Mouse (Mus musculus): ENCODE data around the gene Rab3b. TPM values are rescaled to one million over a fixed set of nuclear protein-coding genes. Genes with fewer than 3 reads are reported as not detected.

Gene Rab3b
- polyA plus RNA-seq, 1 experiment from 2014 or later, result 9.7 TPM

- Histone ChIP-seq H3K4me1 (replicated peaks; ENCODE audit: control insufficient read depth, insufficient read depth, low read length) (no peaks in the 10 kb centered on the region), H3K9me3 (ENCODE audit: control insufficient read depth, low read length) (no peaks in the 10 kb centered on the region), H3K9ac (ENCODE audit: low read depth, low read length) (no peak overlapping the region), H3K4me2 (no peak overlapping the region), H3K27me3 (replicated peaks; ENCODE audit: control insufficient read depth, insufficient read depth, low read length) (no peaks in the 10 kb centered on the region), H3K4me3 (ENCODE audit: low read depth, low read length) (no peak overlapping the region), H3K27ac (ENCODE audit: low read depth, low read length) (no peak overlapping the region), H3K36me3 (ENCODE audit: control insufficient read depth, insufficient read depth, low read length) (no peaks in the 10 kb centered on the region)
- no peak for DNase-seq (ENCODE audit: low spot score)
- WGBS, result 77% methylated on average over 4 of the region's 4 CpGs
- ATAC-seq (replicated peaks; ENCODE audit: low FRiP score), result no peak
Observed at GRCm38 (mm10) chr4:108951663-108952062, 72.8 kb downstream of the Rab3b start.

- H3K36me3 ChIP-seq (ENCODE audit: control insufficient read depth, insufficient read depth, low read length), result no peaks in the 10 kb centered on the region
- DNase-seq (ENCODE audit: low spot score) (no peak), ATAC-seq (replicated peaks; ENCODE audit: low FRiP score) (no peak; the same call in 1 of the 2 replicates)
- H3K27me3 ChIP-seq (replicated peaks; ENCODE audit: control insufficient read depth, insufficient read depth, low read length), result no peaks in the 10 kb centered on the region
- 74% methylated on average over 3 of the region's 3 CpGs for WGBS
- H3K9ac ChIP-seq (ENCODE audit: low read depth, low read length), result no peak overlapping the region
- H3K9me3 ChIP-seq (ENCODE audit: control insufficient read depth, low read length), result no peaks in the 10 kb centered on the region
- H3K4me1 ChIP-seq (replicated peaks; ENCODE audit: control insufficient read depth, insufficient read depth, low read length), result peaks cover 4% of the 10 kb centered on the region; the same call in 1 of the 2 replicates
- H3K27ac ChIP-seq (ENCODE audit: low read depth, low read length), result peak overlapping the region; percentile 60; the same call in 1 of the 2 replicates
- no peak overlapping the region for H3K4me2 ChIP-seq
- no peak overlapping the region for H3K4me3 ChIP-seq (ENCODE audit: low read depth, low read length)
Observed at GRCm38 (mm10) chr4:108959696-108960095, 80.8 kb downstream of the Rab3b start.

DNA sequence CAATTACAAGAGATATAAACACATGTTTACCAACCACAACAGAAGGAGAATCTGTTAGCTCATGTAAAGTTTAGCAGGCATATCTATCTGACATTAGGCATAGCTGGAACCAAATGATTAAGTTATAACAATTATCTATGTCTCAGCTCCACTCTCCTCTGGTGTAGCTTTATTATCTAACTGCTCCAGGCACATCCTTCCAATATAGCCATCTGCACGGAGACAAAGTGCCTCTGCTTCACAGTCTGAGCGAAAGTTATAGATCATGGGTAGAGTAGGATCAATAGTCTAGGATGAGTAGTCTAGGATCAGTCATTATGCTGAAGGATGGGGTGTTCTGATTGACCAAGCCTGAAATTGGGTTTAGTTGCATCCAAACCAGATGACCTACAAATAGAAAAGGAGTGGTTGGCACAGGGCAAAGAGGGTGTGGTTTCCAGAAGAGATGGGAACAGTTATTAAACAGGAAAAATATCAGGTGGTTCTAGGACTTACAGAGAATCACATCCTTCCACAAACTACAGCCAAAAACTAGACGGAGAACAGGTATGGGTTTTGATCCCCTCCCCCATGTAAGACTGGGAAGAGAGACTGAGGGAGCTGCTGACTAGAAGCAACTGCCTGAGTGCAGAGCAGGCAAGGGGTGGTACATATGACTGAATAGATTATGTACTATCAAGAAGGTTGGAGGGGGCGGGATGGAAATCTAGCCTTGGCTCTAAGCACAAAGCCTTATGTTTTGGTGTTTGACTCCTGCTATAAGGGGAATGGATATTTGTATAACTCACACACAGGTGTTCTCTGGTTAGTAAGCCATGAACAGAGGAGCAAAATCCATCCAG, 82.0 kb downstream of the Rab3b start:
- H3K36me3 ChIP-seq (ENCODE audit: control insufficient read depth, insufficient read depth, low read length), result no peaks in the 10 kb centered on the region
- H3K9ac ChIP-seq (ENCODE audit: low read depth, low read length), result no peak overlapping the region
- ATAC-seq (replicated peaks; ENCODE audit: low FRiP score) (peak; percentile 97), DNase-seq (ENCODE audit: low spot score) (no peak)
- WGBS, result 59% methylated on average over 4 of the region's 4 CpGs
- peaks cover 4% of the 10 kb centered on the region; the same call in 1 of the 2 replicates for H3K4me1 ChIP-seq (replicated peaks; ENCODE audit: control insufficient read depth, insufficient read depth, low read length)
- H3K9me3 ChIP-seq (ENCODE audit: control insufficient read depth, low read length), result no peaks in the 10 kb centered on the region
- peak overlapping the region; percentile 48 for H3K4me2 ChIP-seq
- H3K4me3 ChIP-seq (ENCODE audit: low read depth, low read length), result no peak overlapping the region; the same call in 1 of the 2 replicates
- no peaks in the 10 kb centered on the region for H3K27me3 ChIP-seq (replicated peaks; ENCODE audit: control insufficient read depth, insufficient read depth, low read length)
- H3K27ac ChIP-seq (ENCODE audit: low read depth, low read length), result peak overlapping the region; percentile 65; the same call in 1 of the 2 replicates

- WGBS, result 89% methylated on average over 6 of the region's 6 CpGs
- H3K4me1 ChIP-seq (replicated peaks; ENCODE audit: control insufficient read depth, insufficient read depth, low read length), result peaks cover 4% of the 10 kb centered on the region; the same call in 1 of the 2 replicates
- H3K4me2 ChIP-seq, result no peak overlapping the region
- H3K27me3 ChIP-seq (replicated peaks; ENCODE audit: control insufficient read depth, insufficient read depth, low read length), result no peaks in the 10 kb centered on the region
- DNase-seq (ENCODE audit: low spot score), result no peak
- H3K27ac ChIP-seq (ENCODE audit: low read depth, low read length), result no peak overlapping the region
- no peak for ATAC-seq (replicated peaks; ENCODE audit: low FRiP score)
- H3K4me3 ChIP-seq (ENCODE audit: low read depth, low read length), result no peak overlapping the region
- H3K9ac ChIP-seq (ENCODE audit: low read depth, low read length), result no peak overlapping the region
- no peaks in the 10 kb centered on the region for H3K9me3 ChIP-seq (ENCODE audit: control insufficient read depth, low read length)
- no peaks in the 10 kb centered on the region for H3K36me3 ChIP-seq (ENCODE audit: control insufficient read depth, insufficient read depth, low read length)
Observed at GRCm38 (mm10) chr4:108963017-108963416, 84.2 kb downstream of the Rab3b start.

- WGBS, result 34% methylated on average over 3 of the region's 3 CpGs
- Histone ChIP-seq H3K4me1 (replicated peaks; ENCODE audit: control insufficient read depth, insufficient read depth, low read length) (peaks cover 3% of the 10 kb centered on the region; the same call in 1 of the 2 replicates), H3K4me2 (no peak overlapping the region), H3K27me3 (replicated peaks; ENCODE audit: control insufficient read depth, insufficient read depth, low read length) (no peaks in the 10 kb centered on the region), H3K9me3 (ENCODE audit: control insufficient read depth, low read length) (no peaks in the 10 kb centered on the region), H3K4me3 (ENCODE audit: low read depth, low read length) (no peak overlapping the region), H3K9ac (ENCODE audit: low read depth, low read length) (no peak overlapping the region), H3K27ac (ENCODE audit: low read depth, low read length) (no peak overlapping the region), H3K36me3 (ENCODE audit: control insufficient read depth, insufficient read depth, low read length) (no peaks in the 10 kb centered on the region)
- DNase-seq (ENCODE audit: low spot score) (no peak), ATAC-seq (replicated peaks; ENCODE audit: low FRiP score) (peak; percentile 36; the same call in 1 of the 2 replicates)
Observed at GRCm38 (mm10) chr4:108969517-108969916, 90.7 kb downstream of the Rab3b start.

DNA sequence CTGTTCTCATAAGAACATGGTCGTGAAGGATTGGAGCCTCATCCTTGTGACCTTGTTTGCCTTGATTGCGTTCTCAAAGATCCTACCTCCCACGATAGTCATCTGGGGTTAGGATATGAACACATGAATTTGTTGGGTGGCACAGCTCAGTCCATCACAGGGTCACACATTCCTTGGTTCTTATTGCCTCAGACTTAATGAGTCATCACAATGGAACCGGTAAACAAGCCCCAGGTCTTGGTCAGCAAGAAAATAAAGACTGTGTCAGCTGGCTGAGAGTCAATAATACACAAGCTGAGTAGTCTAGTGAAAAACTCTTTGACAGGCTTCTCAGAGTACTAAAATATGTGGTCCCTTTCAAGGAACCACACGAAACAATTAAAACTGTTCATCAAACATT, 92.2 kb downstream of the Rab3b start:
- 76% methylated on average over 5 of the region's 5 CpGs for WGBS
- Histone ChIP-seq H3K9me3 (ENCODE audit: control insufficient read depth, low read length) (no peaks in the 10 kb centered on the region), H3K4me1 (replicated peaks; ENCODE audit: control insufficient read depth, insufficient read depth, low read length) (peaks cover 3% of the 10 kb centered on the region; the same call in 1 of the 2 replicates), H3K4me2 (no peak overlapping the region), H3K27ac (ENCODE audit: low read depth, low read length) (no peak overlapping the region), H3K4me3 (ENCODE audit: low read depth, low read length) (no peak overlapping the region), H3K36me3 (ENCODE audit: control insufficient read depth, insufficient read depth, low read length) (no peaks in the 10 kb centered on the region), H3K9ac (ENCODE audit: low read depth, low read length) (no peak overlapping the region), H3K27me3 (replicated peaks; ENCODE audit: control insufficient read depth, insufficient read depth, low read length) (no peaks in the 10 kb centered on the region)
- DNase-seq (ENCODE audit: low spot score) (no peak), ATAC-seq (replicated peaks; ENCODE audit: low FRiP score) (no peak)

- no peaks in the 10 kb centered on the region for H3K27me3 ChIP-seq (replicated peaks; ENCODE audit: control insufficient read depth, insufficient read depth, low read length)
- WGBS, result 46% methylated on average over 6 of the region's 6 CpGs
- H3K4me1 ChIP-seq (replicated peaks; ENCODE audit: control insufficient read depth, insufficient read depth, low read length), result no peaks in the 10 kb centered on the region
- H3K36me3 ChIP-seq (ENCODE audit: control insufficient read depth, insufficient read depth, low read length), result no peaks in the 10 kb centered on the region
- no peaks in the 10 kb centered on the region for H3K9me3 ChIP-seq (ENCODE audit: control insufficient read depth, low read length)
- no peak overlapping the region for H3K4me3 ChIP-seq (ENCODE audit: low read depth, low read length)
- no peak overlapping the region for H3K9ac ChIP-seq (ENCODE audit: low read depth, low read length)
- no peak overlapping the region for H3K27ac ChIP-seq (ENCODE audit: low read depth, low read length)
- ATAC-seq (replicated peaks; ENCODE audit: low FRiP score) (0 out of 2 replicates have a peak, but pooled peaks have one; percentile 51), DNase-seq (ENCODE audit: low spot score) (no peak)
- no peak overlapping the region for H3K4me2 ChIP-seq
Observed at GRCm38 (mm10) chr4:108976458-108977071, 97.7 kb downstream of the Rab3b start.

GRCm38 (mm10) chr4:108986833-108987472, 108.1 kb downstream of the Rab3b start:
- Histone ChIP-seq H3K4me3 (ENCODE audit: low read depth, low read length) (no peak overlapping the region), H3K27ac (ENCODE audit: low read depth, low read length) (no peak overlapping the region), H3K36me3 (ENCODE audit: control insufficient read depth, insufficient read depth, low read length) (no peaks in the 10 kb centered on the region), H3K4me2 (no peak overlapping the region), H3K9ac (ENCODE audit: low read depth, low read length) (no peak overlapping the region), H3K27me3 (replicated peaks; ENCODE audit: control insufficient read depth, insufficient read depth, low read length) (no peaks in the 10 kb centered on the region), H3K9me3 (ENCODE audit: control insufficient read depth, low read length) (no peaks in the 10 kb centered on the region), H3K4me1 (replicated peaks; ENCODE audit: control insufficient read depth, insufficient read depth, low read length) (no peaks in the 10 kb centered on the region)
- DNase-seq (ENCODE audit: low spot score), result no peak
- ATAC-seq (replicated peaks; ENCODE audit: low FRiP score), result no peak
- WGBS, result 73% methylated on average over 1 of the region's 1 CpGs
